Mouse (Mus musculus) liver, adult 2 months (tissue): ENCODE data around the gene Rsph9.

ENCODE experiments used
- CTCF ChIP-seq: fragments of 200-500 bp; IDR thresholded peaks from 2 replicates; pipeline ENCODE4 v1.5.1; 2011; ENCODE audit warnings: low read depth, low read length, control low read depth
- POLR2A ChIP-seq: fragments of 200-500 bp; IDR thresholded peaks from 2 replicates; pipeline ENCODE4 v1.6.1; 2011; ENCODE audit warnings: low read length, control low read depth; ENCODE audit not compliant: insufficient read depth; ENCODE audit errors: extremely low read depth

- TF ChIP-seq POLR2A (no peak), CTCF (no peak)
These were observed 26.2 kb downstream of the Rsph9 start for GRCm38 (mm10) chr17:46117623-46118422.
